Mouse (Mus musculus) layer of hippocampus, adult 6 months (tissue): ENCODE measurements around the gene St8sia1. TPM values are rescaled to one million over a fixed set of nuclear protein-coding genes. Genes with fewer than 3 reads are reported as not detected.

Source experiments
- long read RNA-seq, 2 experiments: library from polyadenylated mRNA; unstranded; transcript quantifications; one replicate each; pipeline ENCODE4 v2.0.0; 2019 to 2020
- polyA plus RNA-seq: library from polyadenylated mRNA; unstranded; fragments of <200 nt; fragmentation: Nextera tagmentation; gene quantifications from 2 replicates; pipeline ENCODE4 v1.2.3, GENCODE M21; 2021

St8sia1 gene
- polyA plus RNA-seq, result 2.5 and 3.1 TPM in 2 replicates
- long read RNA-seq, experiment 1, full-length matches to known transcripts, result 4 of 12 reads
- long read RNA-seq, experiment 1, partial matches to known transcripts, result 1 of 12 reads
- long read RNA-seq, experiment 1, other reads (novel, unspliced or antisense), result 7 of 12 reads
- long read RNA-seq, experiment 2, full-length matches to known transcripts, result 7 of 19 reads
- long read RNA-seq, experiment 2, partial matches to known transcripts, result 0 of 19 reads
- long read RNA-seq, experiment 2, other reads (novel, unspliced or antisense), result 12 of 19 reads

DNA sequence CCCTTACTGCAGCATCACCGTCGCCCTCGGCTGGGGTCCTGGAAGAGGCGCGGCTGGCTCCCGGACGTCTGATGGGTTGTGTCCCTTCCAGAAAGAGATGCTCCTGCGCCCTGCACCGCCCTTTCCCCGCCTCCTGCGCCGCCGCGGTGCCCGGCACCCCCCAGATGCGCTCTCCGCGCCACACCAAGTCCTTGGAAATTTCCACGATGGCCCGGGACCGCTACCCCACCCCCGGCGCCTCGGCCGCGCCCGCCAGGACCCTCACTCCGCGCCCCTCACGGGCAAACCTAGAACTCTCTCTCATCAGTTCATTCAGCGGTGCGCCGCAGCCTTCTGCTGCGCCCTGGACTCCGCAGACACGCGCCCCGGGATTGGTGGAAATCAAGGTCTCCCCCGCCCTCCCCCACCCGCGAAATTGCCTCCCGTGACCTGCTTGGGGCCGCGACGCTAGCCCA lies at the start of gene St8sia1:
TSS of gene St8sia1 (minus strand) at position 377 of the 455 bp plus-strand sequence.

DNA sequence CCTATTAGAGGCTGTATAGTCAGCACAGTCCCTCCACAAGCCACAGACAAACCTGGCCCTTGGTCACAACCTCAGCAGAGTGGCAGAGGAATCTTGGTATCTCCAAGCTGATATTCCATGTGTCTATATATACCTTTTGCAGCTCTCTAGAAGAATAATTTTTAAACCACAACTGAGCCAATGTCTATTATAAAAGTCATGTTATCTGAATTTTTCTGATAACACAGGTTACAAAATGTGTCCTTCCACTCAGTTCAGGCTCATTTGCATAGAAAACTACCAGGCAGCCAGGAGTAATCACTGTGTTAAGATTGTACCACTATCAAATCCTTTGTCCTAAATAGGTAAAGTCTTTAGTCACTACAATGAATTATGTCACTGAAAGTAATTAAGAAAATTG lies 159.8 kb downstream of the St8sia1 start, which contains the start of gene Sult6b2:
TSS of gene Sult6b2 (minus strand) at position 101 of the 400 bp plus-strand sequence.

Other genes starting within 250 kb of the St8sia1 start
- gene Cmas, start 207.8 kb downstream of the St8sia1 start, polyA plus RNA-seq, result 32.6 and 38.1 TPM in 2 replicates
- gene Sult6b2, start 159.9 kb downstream of the St8sia1 start, polyA plus RNA-seq, result 0.13 and 0.28 TPM in 2 replicates
- gene C2cd5, start 135.7 kb upstream of the St8sia1 start, polyA plus RNA-seq, result 12.3 and 12.6 TPM in 2 replicates
- gene Etnk1, start 202.8 kb upstream of the St8sia1 start, polyA plus RNA-seq, result 15.4 and 17.9 TPM in 2 replicates